Mouse (Mus musculus) CH12.LX (cell line): Measurements from ENCODE around the gene Agpat4. TPM values are rescaled to one million over a fixed set of nuclear protein-coding genes. Genes with fewer than 3 reads are reported as not detected.

Experiments used
- DNase-seq: peaks from one replicate; pipeline ENCODE4 v3.0.0-alpha.2; 2013; ENCODE audit errors: extremely low read depth
- H3K27ac ChIP-seq: 2 replicates; pipeline ENCODE4 v1.5.1; 2012; ENCODE audit warnings: low read depth, mild to moderate bottlenecking, control low read depth, moderate library complexity; ENCODE audit not compliant: insufficient read depth
- H3K27me3 ChIP-seq: replicated peaks from 2 replicates; pipeline ENCODE3; 2012; ENCODE audit warnings: inconsistent platforms
- H3K36me3 ChIP-seq, 2 experiments: replicated peaks in 1 of 2; 2 replicates each; pipeline versions ENCODE3 to v1.6.1; 2012; ENCODE audit warnings: inconsistent platforms in 1 of 2, low read length in 1 of 2, mild to moderate bottlenecking in 1 of 2, mixed read lengths in 1 of 2, moderate library complexity in 1 of 2; ENCODE audit not compliant: control insufficient read depth in 1 of 2, insufficient read depth in 1 of 2
- H3K4me1 ChIP-seq, 2 experiments: 2 replicates each; pipeline ENCODE4 v1.6.1; 2012; ENCODE audit warnings: inconsistent platforms in 1 of 2, moderate library complexity in 1 of 2; ENCODE audit not compliant: insufficient read depth in 2 of 2, control insufficient read depth in 1 of 2
- H3K4me2 ChIP-seq: 2 replicates; pipeline ENCODE4 v1.6.1; 2012; ENCODE audit warnings: low read depth, mild to moderate bottlenecking, control low read depth; ENCODE audit not compliant: poor library complexity, insufficient read depth, severe bottlenecking
- H3K4me3 ChIP-seq, 3 experiments: fragments of 150-350 bp in 1 of 3; sonication (generic) in 1 of 3; replicated peaks in 1 of 3; 2 replicates each; pipeline versions ENCODE3 to v1.5.1; 2011 to 2012; ENCODE audit warnings: low read depth in 2 of 3, low read length in 2 of 3, mild to moderate bottlenecking in 2 of 3, moderate library complexity in 2 of 3, control low read depth in 1 of 3, improper control_type of control experiment in 1 of 3, inconsistent platforms in 1 of 3, mixed read lengths in 1 of 3; ENCODE audit not compliant: poor library complexity in 1 of 3
- H3K79me2 ChIP-seq: replicated peaks from 2 replicates; pipeline ENCODE4 v1.6.1; 2012; ENCODE audit warnings: mild to moderate bottlenecking, moderate library complexity; ENCODE audit not compliant: control insufficient read depth, poor library complexity, insufficient read depth, severe bottlenecking; ENCODE audit errors: extremely low read depth
- H3K9ac ChIP-seq: 2 replicates; pipeline ENCODE4 v1.6.1; 2012; ENCODE audit warnings: low read depth, mild to moderate bottlenecking, control low read depth, moderate library complexity; ENCODE audit not compliant: insufficient read depth
- H3K9me3 ChIP-seq: replicated peaks from 2 replicates; pipeline ENCODE3; 2012; ENCODE audit warnings: low read length, inconsistent platforms, mixed read lengths
- CHD1 ChIP-seq: IDR thresholded peaks from 2 replicates; pipeline ENCODE4 v1.6.1; 2012; ENCODE audit warnings: low read depth, low read length, improper control_type of control experiment, inconsistent platforms
- CTCF ChIP-seq, 2 experiments: IDR thresholded peaks in 1 of 2; conservative IDR thresholded peaks in 1 of 2; 2 replicates each; pipeline ENCODE4 v1.5.1; 2011 to 2012; ENCODE audit warnings: low read depth in 2 of 2, low read length in 2 of 2, improper control_type of control experiment in 1 of 2, inconsistent platforms in 1 of 2, mild to moderate bottlenecking in 1 of 2, moderate library complexity in 1 of 2
- E2F4 ChIP-seq: IDR thresholded peaks from 2 replicates; pipeline ENCODE4 v1.6.1; 2011; ENCODE audit warnings: low read depth, low read length, improper control_type of control experiment; ENCODE audit not compliant: insufficient replicate concordance
- ELF1 ChIP-seq: IDR thresholded peaks from 2 replicates; pipeline ENCODE4 v1.6.1; 2014; ENCODE audit warnings: low read depth, mild to moderate bottlenecking, inconsistent platforms, low read length, improper control_type of control experiment
- GABPA ChIP-seq: IDR thresholded peaks from 2 replicates; pipeline ENCODE4 v1.6.1; 2012; ENCODE audit warnings: low read depth, low read length, improper control_type of control experiment, inconsistent platforms; ENCODE audit not compliant: insufficient replicate concordance
- HCFC1 ChIP-seq: IDR thresholded peaks from 2 replicates; pipeline ENCODE4 v1.6.1; 2012; ENCODE audit warnings: low read depth, mild to moderate bottlenecking, inconsistent platforms, low read length, improper control_type of control experiment
- IRF4 ChIP-seq: IDR thresholded peaks from 2 replicates; pipeline ENCODE4 v1.6.1; 2014; ENCODE audit warnings: low read depth, mild to moderate bottlenecking, inconsistent platforms, low read length, improper control_type of control experiment
- JUND ChIP-seq: conservative IDR thresholded peaks from 2 replicates; pipeline ENCODE4 v1.6.1; 2011; ENCODE audit warnings: low read depth, low read length, improper control_type of control experiment
- MAX ChIP-seq: IDR thresholded peaks from 2 replicates; pipeline ENCODE4 v1.6.1; 2011; ENCODE audit warnings: low read length, improper control_type of control experiment
- MEF2A ChIP-seq: IDR thresholded peaks from 2 replicates; pipeline ENCODE4 v1.6.1; 2014; ENCODE audit warnings: low read depth, mild to moderate bottlenecking, inconsistent platforms, low read length, improper control_type of control experiment, borderline replicate concordance
- MXI1 ChIP-seq: IDR thresholded peaks from 2 replicates; pipeline ENCODE4 v1.6.1; 2011; ENCODE audit warnings: mild to moderate bottlenecking, low read depth, low read length, improper control_type of control experiment
- PAX5 ChIP-seq: IDR thresholded peaks from 2 replicates; pipeline ENCODE4 v1.6.1; 2012; ENCODE audit warnings: low read length, inconsistent platforms, mixed read lengths
- POLR2A ChIP-seq: IDR thresholded peaks from 2 replicates; pipeline ENCODE4 v1.6.1; 2011; ENCODE audit warnings: low read depth, mild to moderate bottlenecking, improper control_type of control experiment, low read length
- RCOR1 ChIP-seq: conservative IDR thresholded peaks from 2 replicates; pipeline ENCODE4 v1.6.1; 2012; ENCODE audit warnings: low read depth, mild to moderate bottlenecking, inconsistent platforms, low read length, improper control_type of control experiment
- SIN3A ChIP-seq: IDR thresholded peaks from 2 replicates; pipeline ENCODE4 v1.6.1; 2012; ENCODE audit warnings: low read length, improper control_type of control experiment, inconsistent platforms
- SMC3 ChIP-seq: IDR thresholded peaks from 2 replicates; pipeline ENCODE4 v1.6.1; 2011; ENCODE audit warnings: low read depth, low read length, improper control_type of control experiment
- TCF12 ChIP-seq: IDR thresholded peaks from 2 replicates; pipeline ENCODE4 v1.6.1; 2014; ENCODE audit warnings: low read depth, mild to moderate bottlenecking, inconsistent platforms, low read length, improper control_type of control experiment
- UBTF ChIP-seq: IDR thresholded peaks from 2 replicates; pipeline ENCODE4 v1.6.1; 2012; ENCODE audit warnings: low read depth, mild to moderate bottlenecking, inconsistent platforms, low read length, improper control_type of control experiment, moderate library complexity
- USF1 ChIP-seq: IDR thresholded peaks from 2 replicates; pipeline ENCODE4 v1.6.1; 2014; ENCODE audit warnings: low read depth, mild to moderate bottlenecking, inconsistent platforms, low read length, improper control_type of control experiment
- USF2 ChIP-seq: conservative IDR thresholded peaks from 2 replicates; pipeline ENCODE4 v1.6.1; 2011; ENCODE audit warnings: low read depth, low read length, improper control_type of control experiment
- ZC3H11A ChIP-seq: IDR thresholded peaks from 2 replicates; pipeline ENCODE4 v1.6.1; 2012; ENCODE audit warnings: low read depth, mild to moderate bottlenecking, inconsistent platforms, low read length, improper control_type of control experiment
- ZNF384 ChIP-seq: IDR thresholded peaks from 2 replicates; pipeline ENCODE4 v1.6.1; 2012; ENCODE audit warnings: low read depth, low read length, improper control_type of control experiment, inconsistent platforms
- dilution Hi-C: fragments of 300-500 bp; cut with MboI; formaldehyde crosslinking; loops from 2 replicates; pipeline ENCODE4 v1.14.3; 2020; ENCODE audit warnings: low sequenced_read_pairs; ENCODE audit not compliant: extremely low pct_unique_long_range_greater_than_20kb, extremely low pct_ligation_motif_present
- in situ Hi-C: fragments of 300-500 bp; cut with MboI; formaldehyde crosslinking; loops from 3 replicates; pipeline ENCODE4 v1.14.3; 2019; ENCODE audit warnings: low sequenced_read_pairs, low pct_ligation_motif_present, low pct_unique_long_range_greater_than_20kb, mixed read lengths
- polyA plus RNA-seq: library from polyadenylated mRNA; unstranded; fragments of >175 nt; gene quantifications from 2 replicates; pipeline ENCODE4 v1.2.1, GENCODE M21; 2012; ENCODE audit warnings: low read depth; ENCODE audit not compliant: insufficient read length
- total RNA-seq, 2 experiments: library from RNA; depleted of rRNA; stranded (reverse); fragments of 300-350 nt in 1 of 2; fragments of >200 nt in 1 of 2; gene quantifications; 2 replicates each; pipeline ENCODE4 v1.2.3; 2012 to 2014

Gene Agpat4
- total and polyA plus RNA-seq, 3 experiments: 34.7 to 83.2 (median 44.5) TPM

DNA sequence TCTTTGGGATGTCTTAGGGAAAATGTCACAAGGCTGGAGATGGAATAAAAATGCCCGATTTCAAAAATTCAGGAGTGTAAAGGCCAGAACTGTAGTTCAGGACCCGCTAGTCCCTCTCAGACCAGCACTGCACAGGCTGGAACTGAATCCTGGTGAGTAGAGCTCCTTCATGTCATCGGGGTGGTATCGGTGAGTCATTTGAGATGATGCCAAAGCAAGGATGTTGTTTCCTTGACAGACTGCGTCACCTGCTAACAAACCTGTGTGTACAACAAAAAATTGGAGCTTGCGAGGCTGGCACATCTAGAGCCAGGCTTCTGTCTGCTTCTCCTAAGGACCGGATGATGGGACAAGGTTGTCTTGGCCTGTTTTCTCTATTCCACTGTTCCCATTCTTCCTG, 13.1 kb downstream of the Agpat4 start:
- in situ Hi-C loops: no loop called here
- H3K9me3 ChIP-seq: no peaks in the 10 kb centered on the region
- peaks cover 58% of the 10 kb centered on the region for H3K79me2 ChIP-seq
- peaks cover 6 to 56% of the 10 kb centered on the region in 2 experiments for H3K4me1 ChIP-seq
- no peak for DNase-seq
- H3K4me2 ChIP-seq: no peak overlapping the region
- H3K4me3 ChIP-seq: no peak overlapping the region
- no peak overlapping the region for H3K9ac ChIP-seq
- H3K27me3 ChIP-seq: no peaks in the 10 kb centered on the region
- peaks cover 30 to 92% of the 10 kb centered on the region in 2 experiments for H3K36me3 ChIP-seq
- no peak for TF ChIP-seq SIN3A
- TF ChIP-seq ZC3H11A: no peak
- no peak for TF ChIP-seq USF2
- TF ChIP-seq UBTF: no peak
- TF ChIP-seq ELF1: no peak
- TF ChIP-seq USF1: no peak
- TF ChIP-seq IRF4: no peak
- TF ChIP-seq SMC3: no peak
- no peak for TF ChIP-seq MXI1
- TF ChIP-seq, all 38 proteins: peak for 0
- no peak overlapping the region for H3K27ac ChIP-seq
- dilution Hi-C loops: no loop called here

DNA sequence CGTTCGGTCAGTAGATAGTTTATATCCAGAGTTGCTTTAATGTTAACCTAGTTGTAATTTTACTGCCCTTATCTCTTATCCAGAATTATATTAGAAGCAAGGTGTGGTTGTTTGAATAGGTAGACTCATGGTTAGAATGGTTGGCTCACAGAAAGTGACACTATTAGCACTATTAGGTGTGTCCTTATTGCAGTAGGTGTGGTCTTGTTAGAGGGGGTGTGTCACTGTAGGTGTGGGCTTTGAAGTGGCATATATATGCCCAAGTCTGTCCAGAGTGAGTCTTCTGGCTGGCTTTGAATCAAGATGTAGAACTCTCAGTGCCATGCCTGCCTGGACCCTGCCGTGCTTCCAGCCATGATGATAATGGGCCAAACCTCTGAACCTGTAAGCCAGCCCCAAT, 14.4 kb downstream of the Agpat4 start:
- H3K27ac ChIP-seq: no peak overlapping the region
- in situ Hi-C loops: no loop called here
- H3K79me2 ChIP-seq: peaks cover 62% of the 10 kb centered on the region
- H3K36me3 ChIP-seq: peaks cover 20 to 86% of the 10 kb centered on the region in 2 experiments
- H3K9me3 ChIP-seq: no peaks in the 10 kb centered on the region
- no peak overlapping the region for H3K9ac ChIP-seq
- peaks cover 6 to 50% of the 10 kb centered on the region in 2 experiments for H3K4me1 ChIP-seq
- H3K4me3 ChIP-seq: no peak overlapping the region
- DNase-seq: no peak
- no peak overlapping the region for H3K4me2 ChIP-seq
- no peaks in the 10 kb centered on the region for H3K27me3 ChIP-seq
- dilution Hi-C loops: no loop called here
- TF ChIP-seq POLR2A: no peak
- no peak for TF ChIP-seq PAX5
- TF ChIP-seq GABPA: no peak
- no peak for TF ChIP-seq USF2
- TF ChIP-seq HCFC1: no peak
- TF ChIP-seq SIN3A: no peak
- TF ChIP-seq USF1: no peak
- no peak for TF ChIP-seq TCF12
- TF ChIP-seq MAX: no peak
- TF ChIP-seq ZC3H11A: no peak

GRCm38 (mm10) chr17:12133985-12134384, 15.5 kb downstream of the Agpat4 start:
- Histone ChIP-seq H3K4me1 (peaks cover 5 to 47% of the 10 kb centered on the region in 2 experiments), H3K27me3 (no peaks in the 10 kb centered on the region), H3K36me3 (peaks cover 20 to 86% of the 10 kb centered on the region in 2 experiments), H3K4me3 (no peak overlapping the region), H3K79me2 (peaks cover 61% of the 10 kb centered on the region), H3K9ac (no peak overlapping the region), H3K4me2 (no peak overlapping the region), H3K9me3 (no peaks in the 10 kb centered on the region), H3K27ac (no peak overlapping the region)
- no peak for DNase-seq
- in situ Hi-C loops (no loop called here), dilution Hi-C loops (no loop called here)
- TF ChIP-seq E2F4: no peak
- no peak for TF ChIP-seq SIN3A
- no peak for TF ChIP-seq RCOR1
- TF ChIP-seq HCFC1: no peak
- TF ChIP-seq MEF2A: no peak
- TF ChIP-seq ZNF384: no peak
- no peak for TF ChIP-seq SMC3
- TF ChIP-seq JUND: no peak
- no peak for TF ChIP-seq ELF1
- no peak for TF ChIP-seq CHD1
- no peak for TF ChIP-seq CTCF (conservative IDR thresholded peaks at IDR 0.05 in 1 of 2, IDR thresholded peaks at IDR 0.05 in 1 of 2; ENCODE audit: low read depth in 2 of 2, low read length in 2 of 2)
